Mouse (Mus musculus) embryonic fibroblast, embryonic 13.5 days (primary cell): Measurements from ENCODE around the gene Slc30a1.

Experiments
- CTCF ChIP-seq: IDR thresholded peaks from 2 replicates; pipeline ENCODE4 v1.5.1; 2011; ENCODE audit warnings: mild to moderate bottlenecking, control low read depth, low read length, moderate library complexity, borderline replicate concordance; ENCODE audit not compliant: insufficient read depth
- POLR2A ChIP-seq: IDR thresholded peaks from 2 replicates; pipeline ENCODE4 v1.6.1; 2011; ENCODE audit warnings: low read depth, mild to moderate bottlenecking, control low read depth, low read length, moderate library complexity

GRCm38 (mm10) chr1:191915586-191915985 lies 9.0 kb downstream of the Slc30a1 start:
- TF ChIP-seq POLR2A (no peak), CTCF (no peak)
